Mouse (Mus musculus) small intestine, adult 2 months (tissue): ENCODE results near the gene Hcls1.

Experiments
- CTCF ChIP-seq: fragments of 200-500 bp; IDR thresholded peaks from 2 replicates; pipeline ENCODE4 v1.5.1; 2012; ENCODE audit warnings: low read depth, mild to moderate bottlenecking, control low read depth, inconsistent platforms, low read length, moderate library complexity, mixed read lengths; ENCODE audit not compliant: insufficient replicate concordance, insufficient read length; ENCODE audit errors: extremely low read depth
- POLR2A ChIP-seq: fragments of 200-500 bp; IDR thresholded peaks from 2 replicates; pipeline ENCODE4 v1.6.1; 2012; ENCODE audit warnings: low read depth, mild to moderate bottlenecking, control low read depth, inconsistent platforms, low read length, moderate library complexity

DNA sequence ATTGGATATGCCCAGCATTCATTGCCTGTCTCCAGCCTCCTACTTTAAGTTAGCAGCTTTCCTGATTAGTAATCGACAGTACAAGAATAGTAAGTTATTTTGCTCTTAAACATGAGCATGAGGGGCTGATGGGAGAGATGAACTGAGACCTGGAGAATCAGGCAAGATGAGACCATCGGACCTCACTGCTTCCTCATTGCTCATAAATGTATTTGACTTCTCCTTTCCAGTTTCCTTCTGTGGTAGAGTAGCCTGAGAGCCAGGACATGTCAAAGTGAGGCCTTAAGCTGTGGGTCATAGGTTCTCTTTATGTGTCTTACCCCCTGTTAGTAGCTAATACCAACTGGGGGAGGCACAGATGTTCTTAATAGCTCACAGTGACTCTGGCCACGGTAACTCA is 1.0 kb downstream of the Hcls1 start:
- TF ChIP-seq POLR2A (no peak), CTCF (no peak)
